Mouse (Mus musculus): Measurements from ENCODE around the gene Aamp. TPM values are rescaled to one million over a fixed set of nuclear protein-coding genes. Genes with fewer than 3 reads are reported as not detected.
"Not testable (repeated sequence)": the region's sequence is repeated elsewhere in the genome, so short reads cannot be mapped to it uniquely, and the experiment has no call there.

Aamp gene
- polyA plus RNA-seq (2015; fragmentation: Nextera tagmentation; extraction: Ambion mirVana) = 229 and 235 TPM in 2 replicates

DNA sequence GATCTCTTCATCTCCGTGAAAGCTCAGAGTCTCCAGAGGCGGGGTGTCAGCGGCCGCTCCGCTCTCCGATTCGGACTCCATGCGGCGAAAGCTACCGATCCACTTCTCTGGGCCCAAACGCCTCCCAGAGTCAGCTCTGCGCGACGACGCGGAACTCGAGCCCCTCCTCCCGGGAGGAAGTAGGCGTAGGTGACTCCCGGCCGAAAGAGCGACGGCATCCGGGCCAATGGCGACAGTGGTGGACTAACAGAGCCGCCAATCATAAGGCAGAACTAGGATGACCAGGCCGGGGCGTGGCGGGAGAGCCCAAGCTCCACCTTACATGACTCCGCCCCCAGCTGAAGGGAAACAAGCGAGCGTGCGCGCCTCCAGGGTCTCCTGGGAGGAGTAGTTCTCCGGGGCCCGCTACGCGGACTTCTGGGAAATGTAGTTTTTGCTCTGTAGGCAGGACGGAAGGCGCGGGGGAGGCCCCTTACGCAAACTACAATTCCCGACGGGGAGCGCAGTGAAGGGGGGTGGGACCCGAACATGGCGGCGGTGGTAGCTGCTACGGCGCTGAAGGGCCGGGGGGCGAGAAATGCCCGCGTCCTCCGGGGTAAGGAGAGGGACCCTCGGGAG lies at the start of gene Aamp, which contains the start of gene Pnkd:
Gene Aamp, minus strand, starts transcription at position 196 of the 618 bp plus-strand sequence.
Gene Pnkd, plus strand, starts transcription at position 388 of the 618 bp plus-strand sequence.
- peak; percentile 96 for ATAC-seq (ENCODE audit: insufficient read depth, low FRiP score, low read depth)
- peaks cover 44% of the 10 kb centered on the region for H3K36me3 ChIP-seq
- no peaks in the 10 kb centered on the region for H3K27me3 ChIP-seq (replicated peaks)
- H3K9me3 ChIP-seq = no peaks in the 10 kb centered on the region
- peaks cover 33% of the 10 kb centered on the region for H3K4me1 ChIP-seq
- H3K4me3 ChIP-seq (replicated peaks) = peak within 1 kb of the TSS; percentile 89
- peak within 1 kb of the TSS; percentile 84 for H3K27ac ChIP-seq
- H3K4me2 ChIP-seq = peak within 1 kb of the TSS; percentile 68
- H3K9ac ChIP-seq = peak within 1 kb of the TSS; percentile 74
- 0% methylated on average over 56 of the region's 56 CpGs for WGBS

DNA sequence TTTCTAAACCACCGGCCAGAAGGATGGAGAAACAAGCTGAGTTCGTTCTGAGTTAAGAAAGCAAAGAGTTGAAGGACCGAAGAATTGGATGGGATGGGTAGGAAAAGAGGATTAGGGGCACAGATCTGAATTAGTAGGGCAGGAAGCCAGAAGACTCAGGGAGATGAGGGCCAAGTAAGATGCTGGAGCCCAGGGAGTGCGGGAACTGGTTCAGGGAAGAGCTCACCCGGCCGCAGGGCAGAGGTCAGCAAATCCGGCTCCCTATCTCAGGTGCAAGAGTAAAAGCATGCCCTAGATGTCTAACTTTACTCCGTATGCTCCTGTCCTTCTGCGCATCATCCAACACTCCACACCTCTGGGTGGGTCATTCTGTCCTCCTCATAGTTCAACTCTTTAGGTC lies 48.4 kb upstream of the Aamp start:
- H3K4me1 ChIP-seq = peaks cover 23% of the 10 kb centered on the region
- 1% methylated on average over 9 of the region's 9 CpGs for WGBS

DNA sequence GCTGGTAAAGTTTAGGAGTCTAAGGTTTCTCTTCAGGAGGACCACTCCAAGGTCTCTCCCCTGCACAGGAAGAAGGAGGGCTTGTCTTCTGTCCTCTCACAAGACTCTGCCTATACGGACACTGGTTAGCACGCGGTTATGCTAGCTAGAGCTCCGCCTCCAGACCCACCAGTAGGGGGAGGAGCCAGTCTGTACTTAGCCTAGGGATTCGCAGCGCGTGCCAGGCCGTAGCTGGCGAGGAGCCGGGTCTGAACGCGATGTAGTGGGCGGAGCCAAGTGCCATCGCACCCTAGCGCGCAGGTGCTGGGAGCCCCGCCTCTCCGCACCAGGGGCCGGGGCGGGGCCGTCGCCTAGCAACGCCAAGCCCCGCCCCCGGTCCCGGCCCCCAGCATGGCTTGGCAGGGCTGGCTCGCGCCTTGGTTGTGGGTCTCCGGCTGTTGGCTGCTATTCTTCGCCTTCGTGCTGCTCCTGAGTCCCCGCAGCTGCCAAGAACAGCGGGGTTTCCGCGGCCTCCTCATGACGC lies 47.8 kb upstream of the Aamp start:
- peak overlapping the region; percentile 42 for H3K9ac ChIP-seq
- peak overlapping the region; percentile 56 for H3K4me3 ChIP-seq (replicated peaks)
- peaks cover 23% of the 10 kb centered on the region for H3K4me1 ChIP-seq
- H3K27me3 ChIP-seq (replicated peaks) = no peaks in the 10 kb centered on the region
- ATAC-seq (ENCODE audit: insufficient read depth, low FRiP score, low read depth) = peak; percentile 93
- under 1% methylated on average over 36 of the region's 36 CpGs for WGBS
- no peaks in the 10 kb centered on the region for H3K9me3 ChIP-seq
- H3K27ac ChIP-seq = peak overlapping the region; percentile 86
- H3K4me2 ChIP-seq = peak overlapping the region; percentile 80
- H3K36me3 ChIP-seq = no peaks in the 10 kb centered on the region

More for the DNA sequence above, 48.4 kb upstream of the Aamp start:
- no peaks in the 10 kb centered on the region for H3K9me3 ChIP-seq
- peak overlapping the region; percentile 86 for H3K27ac ChIP-seq
- peak overlapping the region; percentile 80 for H3K4me2 ChIP-seq
- H3K27me3 ChIP-seq (replicated peaks) = no peaks in the 10 kb centered on the region
- peak overlapping the region; percentile 42 for H3K9ac ChIP-seq
- no peak for ATAC-seq (ENCODE audit: insufficient read depth, low FRiP score, low read depth)
- peak overlapping the region; percentile 56 for H3K4me3 ChIP-seq (replicated peaks)
- H3K36me3 ChIP-seq = no peaks in the 10 kb centered on the region

DNA sequence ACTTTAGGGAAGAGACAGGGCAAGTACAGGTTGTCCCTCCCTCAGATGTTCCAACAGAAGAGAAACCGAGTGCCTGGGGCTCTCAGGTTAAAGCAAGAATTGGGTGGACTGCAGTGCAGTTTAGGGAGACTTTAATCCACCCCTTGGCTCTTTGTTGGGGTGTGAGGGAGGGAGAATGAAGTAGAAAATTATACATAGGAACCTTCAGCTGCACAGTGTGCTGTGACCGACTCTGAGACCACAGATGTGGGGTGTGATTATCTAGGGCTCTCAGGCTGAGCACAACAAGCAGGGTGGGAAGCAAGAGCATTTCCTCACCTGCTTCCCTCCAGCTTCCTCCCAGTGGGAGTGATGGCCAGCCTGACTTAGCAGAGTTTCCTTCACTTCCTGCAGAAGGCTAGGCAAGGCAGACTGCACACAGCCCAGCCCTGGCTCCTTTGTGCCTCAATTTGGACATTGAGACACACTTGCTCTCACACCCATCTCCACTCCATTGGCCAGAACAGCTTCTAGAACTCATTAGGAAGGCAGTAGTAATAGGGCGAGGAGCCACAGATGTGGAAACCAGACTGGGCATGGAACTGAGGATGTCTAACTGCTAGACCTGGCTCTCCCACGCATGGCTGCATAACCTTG lies 46.6 kb upstream of the Aamp start:
- H3K27ac ChIP-seq = peak overlapping the region; percentile 86
- ATAC-seq (ENCODE audit: insufficient read depth, low FRiP score, low read depth) = no peak
- no peak overlapping the region for H3K4me3 ChIP-seq (replicated peaks)
- WGBS = 63% methylated on average over 4 of the region's 4 CpGs
- no peaks in the 10 kb centered on the region for H3K36me3 ChIP-seq
- H3K27me3 ChIP-seq (replicated peaks) = no peaks in the 10 kb centered on the region
- no peaks in the 10 kb centered on the region for H3K9me3 ChIP-seq
- no peak overlapping the region for H3K9ac ChIP-seq
- peaks cover 23% of the 10 kb centered on the region for H3K4me1 ChIP-seq
- H3K4me2 ChIP-seq = no peak overlapping the region

DNA sequence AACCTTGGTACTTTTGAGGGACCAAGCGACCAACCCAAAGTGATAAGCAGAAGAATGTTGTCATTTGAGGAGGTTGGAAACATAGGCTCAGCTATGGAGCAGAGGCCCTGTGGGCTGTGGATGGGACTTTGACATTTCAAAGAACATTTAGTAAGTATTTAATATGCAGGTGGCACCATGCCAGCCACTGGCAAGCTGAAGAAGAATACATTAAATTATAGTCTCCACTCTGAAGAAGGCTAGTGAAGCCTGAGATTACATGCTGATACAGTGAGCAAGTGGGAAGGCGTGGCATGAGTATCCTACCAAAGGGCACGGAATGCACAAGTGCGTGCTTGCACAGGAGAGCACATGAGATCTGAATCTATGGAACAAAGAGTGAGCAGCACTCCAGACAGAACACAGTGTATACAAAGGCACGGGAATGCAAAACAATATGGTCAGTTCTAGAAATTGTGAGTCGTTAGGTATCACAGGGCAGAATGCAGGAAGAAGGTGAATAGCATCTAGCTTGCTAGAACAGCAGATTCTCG lies 45.4 kb upstream of the Aamp start:
- no peaks in the 10 kb centered on the region for H3K9me3 ChIP-seq
- H3K9ac ChIP-seq = no peak overlapping the region
- peak overlapping the region; percentile 86; the same call in 1 of the 2 replicates for H3K27ac ChIP-seq
- 61% methylated on average over 7 of the region's 7 CpGs for WGBS
- H3K4me1 ChIP-seq = peaks cover 23% of the 10 kb centered on the region
- no peak overlapping the region for H3K4me2 ChIP-seq
- no peaks in the 10 kb centered on the region for H3K36me3 ChIP-seq
- H3K4me3 ChIP-seq (replicated peaks) = no peak overlapping the region
- no peaks in the 10 kb centered on the region for H3K27me3 ChIP-seq (replicated peaks)
- no peak for ATAC-seq (ENCODE audit: insufficient read depth, low FRiP score, low read depth)

DNA sequence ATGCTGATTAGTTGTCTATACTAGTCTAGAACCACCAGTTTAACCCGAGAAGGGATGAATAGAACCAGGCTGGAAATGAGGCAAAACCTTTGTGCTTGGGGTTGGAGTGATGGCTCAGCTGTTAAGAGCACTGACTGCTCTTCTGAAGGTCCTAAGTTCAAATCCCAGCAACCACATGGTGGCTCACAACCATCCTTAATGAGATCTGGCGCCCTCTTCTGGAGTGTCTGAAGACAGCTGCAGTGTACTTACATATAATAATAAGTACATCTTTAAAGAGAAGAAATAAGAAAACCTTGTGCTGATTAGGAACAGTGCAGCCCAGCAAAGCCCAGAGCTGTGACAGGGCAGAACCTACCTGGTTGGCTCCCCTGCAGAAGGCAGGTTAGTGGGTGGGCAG lies 42.4 kb upstream of the Aamp start:
- not testable (repeated sequence) for H3K9me3 ChIP-seq; H3K9ac ChIP-seq; H3K36me3 ChIP-seq; ATAC-seq (ENCODE audit: insufficient read depth, low FRiP score, low read depth); H3K4me3 ChIP-seq (replicated peaks); H3K4me2 ChIP-seq; H3K27ac ChIP-seq; H3K27me3 ChIP-seq (replicated peaks)
- WGBS = 68% methylated on average over 2 of the region's 2 CpGs
- H3K4me1 ChIP-seq = peaks cover 14% of the 10 kb centered on the region

DNA sequence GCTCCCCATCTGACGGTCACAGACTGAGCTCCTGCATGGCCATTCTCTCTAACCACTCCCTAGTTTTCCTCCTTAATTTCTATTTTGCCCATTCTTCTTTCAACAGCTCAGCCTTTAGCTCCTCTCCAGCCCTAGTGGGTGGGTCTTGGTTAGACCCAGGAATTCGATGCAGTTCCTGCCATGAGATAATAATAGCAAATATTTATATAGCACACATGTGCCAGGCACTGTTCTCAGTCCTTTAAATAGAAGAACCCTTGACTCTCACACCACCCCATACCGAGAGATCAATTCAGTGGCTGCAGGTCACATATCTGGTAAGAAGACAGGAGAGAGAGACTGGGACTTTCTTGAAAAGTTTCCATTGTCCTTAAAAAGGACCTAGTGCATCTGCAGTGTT lies 36.9 kb upstream of the Aamp start:
- Histone ChIP-seq H3K9ac (no peak overlapping the region), H3K27ac (0 out of 2 replicates have a peak overlapping the region, but pooled peaks have one; percentile 22), H3K4me1 (no peaks in the 10 kb centered on the region), H3K27me3 (replicated peaks) (no peaks in the 10 kb centered on the region), H3K9me3 (no peaks in the 10 kb centered on the region), H3K4me3 (replicated peaks) (no peak overlapping the region), H3K36me3 (no peaks in the 10 kb centered on the region), H3K4me2 (no peak overlapping the region)
- peak; percentile 67; the same call in 1 of the 2 replicates for ATAC-seq (ENCODE audit: insufficient read depth, low FRiP score, low read depth)
- 46% methylated on average over 3 of the region's 3 CpGs for WGBS

DNA sequence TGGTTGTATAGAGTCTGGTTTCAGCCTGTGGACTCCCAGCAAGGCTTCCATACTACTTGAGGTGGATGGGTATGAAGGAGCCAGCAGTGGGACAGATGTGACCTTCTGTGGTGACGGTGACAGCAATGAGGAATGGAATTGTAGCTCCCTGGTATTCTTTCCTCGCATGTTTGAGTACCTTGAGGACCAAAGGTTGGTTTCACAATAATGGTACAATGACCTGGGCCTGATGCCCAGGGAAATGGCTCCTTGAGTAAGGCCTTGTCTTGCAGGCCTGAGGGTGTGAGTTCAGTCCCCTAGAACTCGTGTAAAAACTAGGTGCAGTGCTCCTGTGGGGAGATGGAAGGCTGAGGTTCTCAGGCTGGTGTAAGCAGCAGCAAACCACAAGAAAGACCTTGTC lies 34.2 kb upstream of the Aamp start:
- Histone ChIP-seq H3K4me1 (no peaks in the 10 kb centered on the region), H3K9me3 (no peaks in the 10 kb centered on the region), H3K4me2 (no peak overlapping the region), H3K27me3 (replicated peaks) (no peaks in the 10 kb centered on the region), H3K36me3 (no peaks in the 10 kb centered on the region), H3K27ac (no peak overlapping the region), H3K9ac (no peak overlapping the region), H3K4me3 (replicated peaks) (no peak overlapping the region)
- no peak for ATAC-seq (ENCODE audit: insufficient read depth, low FRiP score, low read depth)
- WGBS = 89% methylated on average over 3 of the region's 3 CpGs

DNA sequence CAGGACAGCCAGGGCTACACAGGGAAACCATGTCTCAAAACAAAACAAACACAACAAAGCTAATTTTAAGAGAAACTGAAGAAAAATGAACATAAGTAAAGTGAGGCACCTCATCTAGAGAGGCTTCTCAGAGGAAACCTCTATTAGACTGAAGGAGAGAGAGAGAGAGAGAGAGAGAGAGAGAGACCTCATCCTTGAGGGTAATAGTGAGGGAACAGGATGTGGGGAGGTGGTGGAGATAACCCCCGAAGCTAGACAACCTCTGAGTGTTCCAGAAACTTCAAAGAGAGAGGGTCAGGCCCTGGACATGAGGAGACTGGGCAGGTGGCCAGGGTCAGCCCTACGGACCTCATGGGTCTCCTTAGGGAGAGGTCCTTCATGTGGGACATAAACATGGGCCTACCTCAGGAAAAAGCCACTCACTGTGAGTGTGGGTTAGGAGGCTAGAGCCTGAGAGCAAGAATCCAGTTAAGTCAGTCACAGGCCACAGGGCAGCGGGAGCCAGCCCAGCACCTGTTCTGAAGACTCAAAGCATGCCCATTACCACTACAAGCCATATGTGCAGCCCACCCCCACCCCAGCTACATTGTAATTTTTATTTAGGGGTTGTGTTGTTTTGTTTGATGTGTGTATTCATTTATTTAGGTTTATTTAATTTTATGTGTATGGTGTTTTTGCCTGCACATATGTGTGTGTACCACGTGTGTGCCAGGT lies 31.7 kb upstream of the Aamp start:
- Histone ChIP-seq H3K9ac (no peak overlapping the region), H3K27me3 (replicated peaks) (no peaks in the 10 kb centered on the region), H3K4me1 (no peaks in the 10 kb centered on the region), H3K4me3 (replicated peaks) (no peak overlapping the region), H3K27ac (no peak overlapping the region), H3K36me3 (no peaks in the 10 kb centered on the region), H3K9me3 (no peaks in the 10 kb centered on the region), H3K4me2 (no peak overlapping the region)
- 79% methylated on average over 4 of the region's 4 CpGs for WGBS
- ATAC-seq (ENCODE audit: insufficient read depth, low FRiP score, low read depth) = no peak

DNA sequence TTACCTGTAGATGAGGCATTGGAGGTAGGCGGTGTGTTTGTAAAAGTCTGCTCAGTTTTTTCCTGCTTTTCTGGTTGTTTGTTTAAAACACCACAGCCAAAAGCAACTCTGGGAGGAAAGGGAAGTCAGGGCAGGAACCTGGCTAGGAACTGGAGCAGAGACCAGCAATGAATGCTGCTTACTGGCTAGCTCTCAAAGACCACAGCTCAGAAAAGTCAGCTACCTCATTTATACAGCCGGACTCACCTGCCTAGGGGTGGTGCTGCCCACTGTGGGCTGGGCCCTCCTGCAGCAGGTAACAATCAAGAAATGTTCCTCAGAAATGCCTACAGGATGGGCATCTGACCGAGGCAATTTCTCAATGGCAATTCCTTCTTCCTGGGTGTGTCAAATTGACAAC lies 30.3 kb upstream of the Aamp start:
- 75% methylated on average over 3 of the region's 3 CpGs for WGBS
- Histone ChIP-seq H3K27ac (no peak overlapping the region), H3K4me1 (peaks cover 3% of the 10 kb centered on the region), H3K9ac (no peak overlapping the region), H3K4me3 (replicated peaks) (no peak overlapping the region), H3K9me3 (no peaks in the 10 kb centered on the region), H3K27me3 (replicated peaks) (no peaks in the 10 kb centered on the region), H3K36me3 (no peaks in the 10 kb centered on the region), H3K4me2 (no peak overlapping the region)
- ATAC-seq (ENCODE audit: insufficient read depth, low FRiP score, low read depth) = no peak

DNA sequence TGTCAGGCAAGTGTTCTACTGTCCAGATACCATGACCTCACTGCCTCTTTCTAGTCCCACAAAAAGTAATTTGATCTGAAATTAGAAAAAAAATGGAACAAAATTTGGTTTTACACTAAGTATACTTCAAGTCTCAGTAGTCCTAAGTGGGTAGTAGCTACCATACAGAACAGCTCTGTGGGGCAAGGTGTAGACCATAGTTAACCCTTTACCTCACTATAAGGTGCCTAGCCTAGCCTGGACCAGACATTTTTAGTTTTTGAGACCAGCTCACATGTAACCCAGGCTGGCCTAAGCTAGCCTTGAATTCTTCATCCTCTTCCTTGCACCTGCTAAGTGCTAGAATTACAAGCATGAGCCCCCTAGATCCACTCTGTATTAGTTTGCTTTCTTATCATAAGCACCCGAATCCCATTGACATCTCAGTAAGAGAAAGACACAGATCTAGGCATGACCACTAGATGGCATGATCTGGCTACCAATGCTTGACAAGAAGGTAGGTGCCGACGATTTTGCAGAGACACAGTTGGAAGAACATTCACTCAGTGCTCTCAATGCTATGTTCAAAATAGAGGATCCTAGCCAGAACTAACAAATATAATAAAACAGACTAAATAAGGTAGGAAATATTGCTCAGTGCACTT lies 28.6 kb upstream of the Aamp start:
- H3K4me3 ChIP-seq (replicated peaks) = no peak overlapping the region

More for the DNA sequence above, 28.6 kb upstream of the Aamp start:
- Histone ChIP-seq H3K4me1 (peaks cover 4% of the 10 kb centered on the region), H3K4me2 (no peak overlapping the region), H3K27ac (no peak overlapping the region), H3K9me3 (no peaks in the 10 kb centered on the region), H3K9ac (no peak overlapping the region), H3K36me3 (no peaks in the 10 kb centered on the region), H3K27me3 (replicated peaks) (no peaks in the 10 kb centered on the region)
- 2% methylated on average over 3 of the region's 3 CpGs for WGBS
- 0 out of 2 replicates have a peak, but pooled peaks have one; percentile 23 for ATAC-seq (ENCODE audit: insufficient read depth, low FRiP score, low read depth)
